Mouse (Mus musculus) heart, postnatal 36 days (tissue): ENCODE measurements around the gene Ptprm. TPM values are rescaled to one million over a fixed set of nuclear protein-coding genes. Genes with fewer than 3 reads are reported as not detected.

ENCODE experiments used
- DNase-seq, 2 experiments: peaks; one replicate each; pipeline ENCODE4 v3.0.0; 2021 to 2022
- intact Hi-C: fragments of 180-260 bp; cut with DNase I; formaldehyde crosslinking; loops from one replicate; pipeline ENCODE4 v1.15.1; 2025
- total RNA-seq, 2 experiments: library from RNA; stranded (reverse); gene quantifications; 2 replicates each; pipeline ENCODE4 v1.2.3; 2021

The Ptprm gene
- total RNA-seq, 2 experiments from 2014 or later: 85.0 to 90.6 TPM

- DNase-seq: peak; percentile 40 to 48
- intact Hi-C loops: no loop called here
Measured at GRCm38 (mm10) chr17:67296604-67297595, 57.4 kb downstream of the Ptprm start.

GRCm38 (mm10) chr17:67290662-67291240 lies 63.5 kb downstream of the Ptprm start:
- intact Hi-C loops: no loop called here

GRCm38 (mm10) chr17:67287501-67287900 lies 66.8 kb downstream of the Ptprm start:
- no peak for DNase-seq
- intact Hi-C loops: no loop called here

More at GRCm38 (mm10) chr17:67290662-67291240, 63.5 kb downstream of the Ptprm start:
- no peak for DNase-seq

DNA sequence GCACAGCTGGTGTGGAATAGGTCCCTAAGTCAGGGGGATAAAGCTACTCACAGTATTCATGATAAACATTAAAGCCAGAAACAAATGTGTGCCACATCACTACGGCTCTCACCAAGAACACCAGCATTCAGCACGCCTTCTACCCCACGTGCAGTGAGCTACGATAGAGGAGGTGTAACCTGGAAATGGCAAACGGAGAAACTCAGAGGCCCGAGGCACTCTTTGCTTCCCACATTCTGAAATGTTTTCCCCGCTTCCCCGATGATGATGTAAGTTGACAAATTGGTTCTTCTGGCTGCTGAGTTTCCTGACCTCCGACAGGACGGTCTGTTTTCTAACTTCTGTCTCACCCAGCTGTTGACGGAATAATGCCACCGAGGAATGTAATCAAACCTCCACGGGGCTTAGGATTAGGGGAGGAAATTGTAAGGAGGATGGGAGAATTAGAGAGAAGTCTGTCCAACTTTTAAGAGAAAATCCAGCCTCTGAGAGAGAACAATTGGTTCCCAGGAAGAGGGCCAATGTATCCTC lies 72.6 kb downstream of the Ptprm start:
- no peak for DNase-seq
- intact Hi-C loops: no loop called here

GRCm38 (mm10) chr17:67277124-67277910 lies 76.9 kb downstream of the Ptprm start:
- intact Hi-C loops: no loop called here
- no peak for DNase-seq

- DNase-seq: peak; percentile 51
- intact Hi-C loops: loop anchor here (2.0 to 5.0 kb wide), 2 partner anchors 36 to 78 kb away; partner anchors contain the start of gene Ptprm
Measured at GRCm38 (mm10) chr17:67274531-67275094, 79.6 kb downstream of the Ptprm start.

GRCm38 (mm10) chr17:67272928-67273327 lies 81.3 kb downstream of the Ptprm start:
- intact Hi-C loops: loop anchor here (5.0 kb wide), 1 partner anchor 79 kb away; the partner anchor contains the start of gene Ptprm
- peak; percentile 42 to 58 for DNase-seq

DNA sequence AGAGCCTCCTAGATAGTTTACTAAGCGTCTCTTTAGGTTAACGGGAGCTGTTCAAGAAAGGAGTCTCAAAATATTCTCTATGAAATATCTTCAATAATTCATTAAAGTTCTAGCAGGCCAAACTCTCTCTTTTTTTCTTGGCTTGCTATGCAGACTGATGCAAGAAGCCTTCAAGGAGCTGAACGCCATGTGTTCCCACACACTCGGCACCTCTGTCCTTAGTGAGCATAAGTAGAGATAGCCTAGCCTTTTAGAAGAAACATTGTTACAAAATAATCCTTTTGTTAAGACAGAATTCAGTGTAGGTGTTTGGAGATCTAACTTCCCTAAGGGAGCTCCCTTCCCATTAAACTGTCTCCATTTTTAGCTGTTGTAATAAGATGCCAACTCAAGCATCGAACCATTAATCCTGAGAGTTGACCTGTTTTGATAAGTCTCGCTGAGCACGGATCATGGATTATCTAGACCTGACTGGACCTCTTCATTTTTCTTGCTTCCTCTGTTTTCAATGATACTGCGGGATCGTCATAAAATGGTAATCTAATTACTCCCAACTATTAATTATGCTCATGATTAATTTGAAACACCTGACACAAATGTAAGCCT lies 85.7 kb downstream of the Ptprm start:
- no peak for DNase-seq
- intact Hi-C loops: no loop called here

DNA sequence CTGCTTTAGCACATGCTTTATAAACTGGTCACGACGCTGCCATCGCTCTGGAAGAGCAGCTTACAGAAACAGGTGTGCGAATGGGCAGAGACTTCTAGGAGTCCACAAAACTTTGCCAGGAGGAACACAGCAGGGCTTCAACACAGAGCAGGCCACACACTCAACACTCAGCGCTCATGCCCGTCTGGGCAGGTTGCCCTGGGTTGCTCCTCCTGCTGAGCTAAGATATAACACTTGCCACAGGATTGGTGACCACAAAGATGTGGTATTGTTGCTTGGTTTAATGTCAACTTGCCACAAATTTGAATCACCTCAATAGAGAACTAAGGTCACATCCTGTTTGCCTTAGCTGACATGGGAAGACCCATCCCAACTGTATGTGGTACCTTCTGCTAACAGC lies 88.0 kb downstream of the Ptprm start:
- intact Hi-C loops: no loop called here
- DNase-seq: peak in 1 of 2 experiments; percentile 27

DNA sequence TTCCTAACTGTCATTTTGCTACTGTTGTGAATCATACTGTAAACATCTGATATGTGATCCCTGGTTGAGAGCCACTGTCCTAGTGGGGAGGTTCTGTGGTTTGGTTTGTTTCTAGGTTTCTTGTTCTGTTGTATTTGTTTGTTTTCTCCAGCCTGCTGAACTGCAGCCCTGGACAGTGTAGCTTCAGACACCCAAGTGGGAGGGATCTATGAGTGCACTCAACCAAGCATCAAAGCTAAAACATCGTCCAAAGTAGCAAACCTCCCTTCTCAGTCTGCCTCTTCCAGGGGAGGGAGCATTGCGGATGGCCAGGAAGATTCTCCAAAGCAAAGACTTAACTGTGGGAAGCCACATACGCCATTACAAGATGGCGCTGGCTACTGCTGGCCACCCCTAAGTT lies 88.7 kb downstream of the Ptprm start:
- DNase-seq: no peak
- intact Hi-C loops: no loop called here

DNA sequence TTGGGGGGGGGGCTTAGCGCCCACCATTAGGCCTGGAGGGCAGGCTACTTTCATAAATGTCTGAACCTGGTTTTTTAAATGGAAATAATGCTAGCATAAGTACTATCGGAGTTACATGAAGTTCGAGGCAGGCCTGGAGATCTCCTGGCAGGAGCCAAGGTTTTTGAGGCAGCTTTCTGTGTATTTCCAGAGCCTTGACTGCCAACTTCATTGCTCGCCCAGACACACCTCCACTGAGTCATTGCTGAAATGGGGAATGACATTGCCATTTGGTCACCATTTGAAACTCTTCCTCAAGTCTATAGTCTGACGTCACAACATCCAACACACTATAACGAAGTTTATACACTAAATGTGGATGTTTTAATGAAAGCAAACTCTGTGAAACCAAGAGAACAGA lies 89.5 kb downstream of the Ptprm start:
- intact Hi-C loops: no loop called here
- DNase-seq: no peak

GRCm38 (mm10) chr17:67263024-67263423 lies 91.2 kb downstream of the Ptprm start:
- intact Hi-C loops: no loop called here
- no peak for DNase-seq

- DNase-seq: no peak
- intact Hi-C loops: no loop called here
Measured at GRCm38 (mm10) chr17:67260016-67260415, 94.2 kb downstream of the Ptprm start.

GRCm38 (mm10) chr17:67257780-67258179 lies 96.5 kb downstream of the Ptprm start:
- no peak for DNase-seq
- intact Hi-C loops: no loop called here

- no peak for DNase-seq
- intact Hi-C loops: no loop called here
Measured at GRCm38 (mm10) chr17:67256171-67256570, 98.1 kb downstream of the Ptprm start.

DNA sequence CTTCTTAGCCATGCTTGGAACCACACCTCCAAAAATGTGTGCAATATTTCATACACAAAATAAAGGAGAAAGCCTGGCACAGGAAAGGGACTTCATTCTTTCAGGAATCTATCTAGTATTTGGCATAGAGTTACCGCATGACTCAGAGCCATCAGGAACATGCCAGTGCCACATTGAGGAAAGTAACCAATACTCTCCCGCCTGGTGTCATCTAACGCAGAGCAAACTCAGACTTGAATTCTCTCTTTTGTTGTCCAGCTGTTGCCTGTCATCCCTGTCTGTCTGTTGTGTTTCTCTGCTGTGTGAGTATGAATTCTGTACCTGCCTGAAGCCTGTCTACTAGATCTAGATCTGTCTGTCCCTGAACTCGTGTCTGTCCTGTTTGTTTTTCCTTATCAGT lies 100.8 kb downstream of the Ptprm start:
- intact Hi-C loops: no loop called here
- DNase-seq: no peak

- intact Hi-C loops: no loop called here
- no peak for DNase-seq
Measured at GRCm38 (mm10) chr17:67252992-67253391, 101.3 kb downstream of the Ptprm start.

GRCm38 (mm10) chr17:67245273-67245875 lies 108.9 kb downstream of the Ptprm start:
- intact Hi-C loops: no loop called here

GRCm38 (mm10) chr17:67242774-67243495 lies 111.3 kb downstream of the Ptprm start:
- DNase-seq: no peak
- intact Hi-C loops: no loop called here

More at GRCm38 (mm10) chr17:67245273-67245875, 108.9 kb downstream of the Ptprm start:
- no peak for DNase-seq
